Mouse (Mus musculus) small intestine, adult 2 months (tissue): ENCODE measurements around the gene Edem2.

ENCODE experiments used
- CTCF ChIP-seq: fragments of 200-500 bp; IDR thresholded peaks from 2 replicates; pipeline ENCODE4 v1.5.1; 2012; ENCODE audit warnings: low read depth, mild to moderate bottlenecking, control low read depth, inconsistent platforms, low read length, moderate library complexity, mixed read lengths; ENCODE audit not compliant: insufficient replicate concordance, insufficient read length; ENCODE audit errors: extremely low read depth
- POLR2A ChIP-seq: fragments of 200-500 bp; IDR thresholded peaks from 2 replicates; pipeline ENCODE4 v1.6.1; 2012; ENCODE audit warnings: low read depth, mild to moderate bottlenecking, control low read depth, inconsistent platforms, low read length, moderate library complexity

DNA sequence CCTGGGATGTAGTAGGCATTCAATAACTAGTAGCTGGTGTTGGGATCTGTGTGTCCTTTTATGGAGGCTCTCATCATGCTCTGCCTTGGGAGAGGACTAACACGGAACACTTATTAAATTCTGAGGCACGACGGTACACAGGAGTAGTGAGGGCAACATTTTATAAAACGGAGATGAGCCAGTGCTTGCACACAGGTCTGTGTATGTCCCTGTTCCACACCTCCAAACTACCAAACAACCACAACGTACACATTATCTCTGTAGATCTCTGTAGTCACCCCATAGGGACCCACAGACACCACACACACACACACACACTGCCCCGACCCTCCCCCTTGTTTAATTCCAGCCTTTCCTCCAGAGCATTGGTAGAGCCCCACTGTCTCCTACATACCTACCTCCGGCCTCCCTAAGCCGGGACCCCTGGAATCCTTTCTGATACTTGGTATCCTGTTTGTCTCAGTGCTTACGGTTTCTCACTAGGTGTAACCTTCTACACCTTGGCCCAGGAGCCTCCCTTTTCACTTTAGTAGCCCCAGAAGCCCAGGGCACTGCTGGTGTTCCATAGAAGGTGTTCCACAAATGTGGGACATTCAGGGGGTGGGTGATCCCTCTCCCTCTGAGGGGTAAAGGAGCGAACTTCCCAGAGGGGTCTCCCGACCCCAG is 45.1 kb upstream of the Edem2 start:
- no peak for TF ChIP-seq CTCF
- no peak for TF ChIP-seq POLR2A
